Mouse (Mus musculus): ENCODE data around the gene Zgrf1. TPM values are rescaled to one million over a fixed set of nuclear protein-coding genes. Genes with fewer than 3 reads are reported as not detected.

The Zgrf1 gene
- polyA plus RNA-seq, 1 experiment, result 9.0 TPM

DNA sequence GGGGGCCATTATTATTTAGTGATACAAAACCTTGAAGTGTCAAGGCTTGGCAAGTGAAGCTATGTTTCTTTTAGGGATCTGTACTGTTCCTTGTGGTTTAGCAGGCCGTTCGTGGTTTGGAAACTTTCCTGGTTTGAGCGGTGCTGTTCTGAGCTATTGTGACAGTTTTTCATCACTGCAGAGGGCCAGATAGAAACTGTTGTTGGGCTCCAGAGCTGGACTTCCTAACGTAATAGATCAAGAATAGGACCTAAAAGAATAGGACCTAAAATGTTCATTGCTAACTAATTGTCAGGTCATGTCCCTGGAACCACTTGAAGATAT is 393 bp downstream of the Zgrf1 start:
- Histone ChIP-seq H3K4me3 (ENCODE audit: insufficient read depth, low read length) (peak overlapping the region; percentile 98), H3K27ac (ENCODE audit: insufficient read depth, low read length) (no peak overlapping the region), H3K4me1 (ENCODE audit: control insufficient read depth, insufficient read depth, low read length) (peaks cover 5% of the 10 kb centered on the region; the same call in 1 of the 2 replicates)
- TF ChIP-seq CTCF (IDR thresholded peaks at IDR 0.05; ENCODE audit: borderline replicate concordance, insufficient read depth, low read length) (no peak), POLR2A (IDR thresholded peaks at IDR 0.05; ENCODE audit: low read depth, low read length) (no peak)

DNA sequence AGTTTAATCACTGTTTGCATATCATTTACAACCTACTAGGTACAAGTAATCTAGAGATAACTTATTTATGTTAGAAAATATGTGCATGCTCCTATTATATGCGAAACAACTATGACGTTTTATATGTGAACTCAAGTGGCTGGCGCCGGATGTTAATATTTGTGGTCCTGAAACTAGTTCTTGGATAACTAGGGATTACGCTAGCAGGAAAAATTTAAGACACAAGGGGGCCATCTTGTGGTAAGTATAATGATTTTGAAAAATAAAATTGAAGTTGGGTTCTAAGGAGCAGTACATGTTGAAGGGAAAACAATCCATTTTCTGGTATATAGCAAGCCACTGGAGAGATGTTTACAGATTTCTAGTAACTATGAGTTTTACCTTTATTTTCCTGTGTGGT is 1.4 kb downstream of the Zgrf1 start:
- Histone ChIP-seq H3K4me3 (ENCODE audit: insufficient read depth, low read length) (peak overlapping the region; percentile 45), H3K27ac (ENCODE audit: insufficient read depth, low read length) (no peak overlapping the region)
- TF ChIP-seq POLR2A (IDR thresholded peaks at IDR 0.05; ENCODE audit: low read depth, low read length), result no peak
- TF ChIP-seq CTCF (IDR thresholded peaks at IDR 0.05; ENCODE audit: borderline replicate concordance, insufficient read depth, low read length), result no peak

DNA sequence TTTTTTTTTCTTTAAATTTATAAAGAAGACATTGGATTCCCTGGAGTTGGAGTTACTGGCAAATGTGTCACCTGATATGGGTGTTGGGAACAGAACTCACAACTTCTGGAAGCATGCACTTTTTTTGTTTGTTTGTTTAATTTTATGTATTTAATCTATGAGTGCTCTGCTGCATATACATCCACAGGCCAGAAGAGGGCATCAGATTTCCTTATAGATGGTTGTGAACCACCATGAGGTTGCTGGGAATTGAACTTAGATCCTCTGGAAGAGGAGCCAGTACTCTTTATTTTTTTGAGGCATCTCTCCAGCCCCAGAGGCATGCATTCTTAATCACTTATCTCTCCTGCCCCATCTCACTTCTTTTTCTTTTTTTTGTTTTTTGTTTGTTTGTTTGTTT is 4.9 kb downstream of the Zgrf1 start:
- no peak overlapping the region for H3K4me3 ChIP-seq (ENCODE audit: insufficient read depth, low read length)
- peaks cover 5% of the 10 kb centered on the region; the same call in 1 of the 2 replicates for H3K4me1 ChIP-seq (ENCODE audit: control insufficient read depth, insufficient read depth, low read length)
- TF ChIP-seq POLR2A (IDR thresholded peaks at IDR 0.05; ENCODE audit: low read depth, low read length), result no peak
- TF ChIP-seq CTCF (IDR thresholded peaks at IDR 0.05; ENCODE audit: borderline replicate concordance, insufficient read depth, low read length), result no peak
- no peak overlapping the region for H3K27ac ChIP-seq (ENCODE audit: insufficient read depth, low read length)

More for the DNA sequence above, 1.4 kb downstream of the Zgrf1 start:
- peaks cover 5% of the 10 kb centered on the region; the same call in 1 of the 2 replicates for H3K4me1 ChIP-seq (ENCODE audit: control insufficient read depth, insufficient read depth, low read length)

DNA sequence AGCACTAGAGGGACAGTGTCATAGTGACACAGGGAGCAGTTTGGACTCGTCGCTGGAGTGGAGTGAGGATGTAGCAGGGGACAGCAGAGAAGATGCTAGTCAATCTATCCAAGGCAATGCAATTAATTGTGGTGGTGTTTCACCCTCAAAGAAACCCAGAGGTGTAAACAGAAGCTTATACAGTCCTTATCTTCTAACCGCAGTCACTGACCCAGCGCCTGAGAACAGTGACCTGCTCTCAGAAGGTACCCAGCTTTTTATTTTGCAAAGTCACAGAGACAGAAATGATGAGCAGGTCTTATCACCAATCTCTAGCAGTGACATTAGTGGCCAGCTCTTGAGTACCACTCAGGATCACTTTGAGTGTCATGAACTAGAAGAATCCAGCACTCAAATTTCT is 9.7 kb downstream of the Zgrf1 start:
- Histone ChIP-seq H3K27ac (ENCODE audit: insufficient read depth, low read length) (no peak overlapping the region), H3K4me3 (ENCODE audit: insufficient read depth, low read length) (no peak overlapping the region), H3K4me1 (ENCODE audit: control insufficient read depth, insufficient read depth, low read length) (no peaks in the 10 kb centered on the region)
- TF ChIP-seq CTCF (IDR thresholded peaks at IDR 0.05; ENCODE audit: borderline replicate concordance, insufficient read depth, low read length), result no peak
- TF ChIP-seq POLR2A (IDR thresholded peaks at IDR 0.05; ENCODE audit: low read depth, low read length), result no peak

DNA sequence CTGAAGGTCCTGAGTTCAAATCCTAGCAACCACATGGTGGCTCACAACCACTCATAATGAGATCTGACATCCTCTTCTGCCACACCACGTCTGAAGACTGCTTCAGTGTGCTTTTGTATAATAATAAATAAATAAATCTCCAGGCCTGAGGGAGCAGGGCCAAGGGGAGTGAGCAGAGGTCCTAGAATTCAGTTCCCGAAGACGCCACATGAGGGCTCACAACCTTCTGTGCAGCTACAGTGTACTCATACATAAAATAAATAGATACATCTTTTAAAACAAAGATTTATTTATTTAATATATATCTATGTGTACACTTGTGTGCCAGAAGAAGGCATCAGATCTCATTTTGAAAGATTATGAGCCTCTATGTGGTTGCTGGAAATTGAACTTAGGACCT is 11.8 kb downstream of the Zgrf1 start:
- Histone ChIP-seq H3K27ac (ENCODE audit: insufficient read depth, low read length) (no peak overlapping the region), H3K4me1 (ENCODE audit: control insufficient read depth, insufficient read depth, low read length) (no peaks in the 10 kb centered on the region), H3K4me3 (ENCODE audit: insufficient read depth, low read length) (no peak overlapping the region)
- no peak for TF ChIP-seq POLR2A (IDR thresholded peaks at IDR 0.05; ENCODE audit: low read depth, low read length)
- TF ChIP-seq CTCF (IDR thresholded peaks at IDR 0.05; ENCODE audit: borderline replicate concordance, insufficient read depth, low read length), result no peak

DNA sequence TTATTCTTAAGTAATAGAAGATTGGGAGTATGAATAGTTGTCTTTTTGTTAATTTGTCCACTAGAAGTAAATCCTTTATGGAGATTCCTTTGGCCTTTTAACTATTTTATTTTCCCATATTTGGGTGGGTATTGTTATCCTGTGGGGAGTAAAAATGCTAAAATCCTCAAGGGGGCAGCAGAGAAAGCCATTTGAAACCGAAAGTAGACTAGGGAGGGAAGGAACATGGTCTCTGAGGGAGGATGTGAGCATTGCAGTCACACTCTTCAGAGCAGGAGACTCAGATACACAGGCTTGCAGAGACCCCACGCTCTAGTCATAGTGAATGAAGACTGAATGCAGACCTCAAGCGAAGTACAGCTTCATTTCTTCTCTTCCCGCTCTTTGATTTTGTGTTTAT is 19.3 kb downstream of the Zgrf1 start:
- no peaks in the 10 kb centered on the region for H3K4me1 ChIP-seq (ENCODE audit: control insufficient read depth, insufficient read depth, low read length)
- TF ChIP-seq POLR2A (IDR thresholded peaks at IDR 0.05; ENCODE audit: low read depth, low read length) (no peak), CTCF (IDR thresholded peaks at IDR 0.05; ENCODE audit: borderline replicate concordance, insufficient read depth, low read length) (no peak)

DNA sequence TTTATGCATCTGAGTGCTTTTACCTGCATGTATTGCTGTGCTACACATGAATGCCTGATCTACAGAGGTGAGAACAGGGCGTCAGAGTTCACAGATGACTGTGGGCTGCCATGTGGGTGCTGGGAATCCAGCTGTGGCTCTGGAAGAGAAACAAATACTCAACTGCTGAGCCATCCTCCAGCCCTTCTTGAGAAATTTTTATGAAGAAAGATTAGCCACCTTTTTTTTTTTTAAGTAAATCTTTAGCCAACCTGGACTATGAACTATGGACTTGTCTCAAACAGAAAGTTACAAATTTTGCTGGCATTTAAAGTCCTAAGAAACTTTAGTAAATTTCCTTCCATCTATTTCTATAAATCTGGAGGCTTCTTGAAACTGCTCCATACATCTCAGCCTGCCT is 43.8 kb downstream of the Zgrf1 start:
- Histone ChIP-seq H3K4me1 (ENCODE audit: control insufficient read depth, insufficient read depth, low read length) (no peaks in the 10 kb centered on the region), H3K4me3 (ENCODE audit: insufficient read depth, low read length) (no peak overlapping the region), H3K27ac (ENCODE audit: insufficient read depth, low read length) (no peak overlapping the region)
- no peak for TF ChIP-seq POLR2A (IDR thresholded peaks at IDR 0.05; ENCODE audit: low read depth, low read length)
- TF ChIP-seq CTCF (IDR thresholded peaks at IDR 0.05; ENCODE audit: borderline replicate concordance, insufficient read depth, low read length), result no peak

More for the DNA sequence above, 19.3 kb downstream of the Zgrf1 start:
- Histone ChIP-seq H3K27ac (ENCODE audit: insufficient read depth, low read length) (no peak overlapping the region), H3K4me3 (ENCODE audit: insufficient read depth, low read length) (no peak overlapping the region)

DNA sequence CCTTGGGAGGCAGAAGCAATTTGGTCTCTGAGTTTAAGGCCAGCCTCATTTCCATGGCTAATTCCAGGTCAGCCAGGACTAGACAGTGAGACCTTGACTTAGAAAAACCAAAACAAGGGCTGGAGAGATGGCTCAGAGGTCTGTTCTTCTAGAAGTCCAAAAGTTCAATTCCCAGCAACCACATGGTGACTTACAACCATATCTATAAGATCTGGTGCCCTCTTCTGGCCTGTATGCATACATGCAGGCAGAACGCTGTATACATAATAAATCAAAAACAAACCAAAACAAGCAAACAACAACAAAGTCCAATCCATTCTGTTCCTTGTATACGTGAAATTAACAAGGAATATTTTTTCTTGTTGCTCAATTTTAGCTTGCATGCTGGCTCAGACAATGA is 54.8 kb downstream of the Zgrf1 start:
- TF ChIP-seq CTCF (IDR thresholded peaks at IDR 0.05; ENCODE audit: borderline replicate concordance, insufficient read depth, low read length), result no peak
- TF ChIP-seq POLR2A (IDR thresholded peaks at IDR 0.05; ENCODE audit: low read depth, low read length), result no peak
- Histone ChIP-seq H3K27ac (ENCODE audit: insufficient read depth, low read length) (no peak overlapping the region), H3K4me3 (ENCODE audit: insufficient read depth, low read length) (no peak overlapping the region), H3K4me1 (ENCODE audit: control insufficient read depth, insufficient read depth, low read length) (no peaks in the 10 kb centered on the region)

DNA sequence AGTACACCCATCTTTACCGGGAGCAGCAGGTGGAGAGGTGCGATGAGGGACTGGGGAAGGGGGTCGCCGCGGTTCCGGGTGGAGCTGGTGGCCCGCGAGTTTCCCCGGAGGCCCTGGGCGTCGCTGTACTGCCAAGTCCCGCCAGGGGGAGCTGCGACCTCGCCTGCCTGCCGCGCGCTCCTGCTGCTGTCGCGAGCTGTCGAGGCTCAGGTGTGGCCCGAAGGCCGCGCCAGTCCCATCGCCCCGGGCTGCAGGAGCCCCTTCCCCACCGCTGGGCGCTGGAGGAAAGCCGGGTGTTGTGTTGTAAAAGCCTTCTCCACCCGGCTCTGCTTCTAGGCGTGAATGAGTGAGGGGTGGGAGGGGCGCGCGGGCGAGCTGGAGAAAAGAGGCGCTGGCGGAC is 72.0 kb downstream of the Zgrf1 start:
- Histone ChIP-seq H3K4me1 (ENCODE audit: control insufficient read depth, insufficient read depth, low read length) (no peaks in the 10 kb centered on the region), H3K27ac (ENCODE audit: insufficient read depth, low read length) (no peak overlapping the region), H3K4me3 (ENCODE audit: insufficient read depth, low read length) (peak overlapping the region; percentile 19)
- TF ChIP-seq CTCF (IDR thresholded peaks at IDR 0.05; ENCODE audit: borderline replicate concordance, insufficient read depth, low read length) (peak; percentile 84), POLR2A (IDR thresholded peaks at IDR 0.05; ENCODE audit: low read depth, low read length) (no peak)

DNA sequence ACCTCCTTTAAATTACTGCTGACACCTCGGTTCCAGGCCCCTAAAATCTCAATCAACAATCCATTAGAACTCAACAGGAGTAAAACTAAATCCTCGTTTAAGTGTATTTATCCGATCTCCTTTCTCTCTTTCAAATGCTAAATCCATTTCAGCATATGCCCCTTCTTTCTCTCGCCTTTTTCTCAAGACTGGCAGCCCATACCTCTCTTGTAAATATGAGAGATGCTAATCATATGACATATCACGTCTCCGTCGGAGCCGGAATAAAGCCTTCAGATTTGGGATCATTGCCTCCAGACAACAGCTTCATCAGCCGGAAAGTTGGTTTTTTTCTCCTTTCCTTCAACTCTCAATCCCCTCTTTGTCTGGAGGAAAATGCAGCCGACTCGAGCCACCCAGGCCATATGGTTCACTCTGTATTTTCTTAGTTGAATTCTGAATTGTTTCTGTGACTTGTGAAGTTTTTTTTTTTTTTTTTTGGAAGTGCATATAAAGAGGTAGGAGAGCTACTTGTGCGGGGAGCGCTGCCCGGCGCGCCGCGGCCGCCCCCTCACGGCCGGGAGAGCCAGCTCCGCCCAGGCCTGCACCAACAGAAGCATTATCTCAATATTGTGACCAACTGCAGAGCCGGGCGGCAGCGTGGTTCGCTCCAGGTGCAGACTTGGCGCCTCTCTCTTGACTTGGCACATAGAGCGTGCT is 72.6 kb downstream of the Zgrf1 start:
- H3K27ac ChIP-seq (ENCODE audit: insufficient read depth, low read length), result no peak overlapping the region
- no peak for TF ChIP-seq POLR2A (IDR thresholded peaks at IDR 0.05; ENCODE audit: low read depth, low read length)
- TF ChIP-seq CTCF (IDR thresholded peaks at IDR 0.05; ENCODE audit: borderline replicate concordance, insufficient read depth, low read length), result no peak
- no peaks in the 10 kb centered on the region for H3K4me1 ChIP-seq (ENCODE audit: control insufficient read depth, insufficient read depth, low read length)
- peak overlapping the region; percentile 19 for H3K4me3 ChIP-seq (ENCODE audit: insufficient read depth, low read length)

Data from embryonic fibroblast, embryonic 13.5 days (primary cell).